Mouse (Mus musculus) left cerebral cortex, postnatal 36 days (tissue): Measurements from ENCODE around the gene Tuba1a. TPM values are rescaled to one million over a fixed set of nuclear protein-coding genes. Genes with fewer than 3 reads are reported as not detected.
"Not testable (repeated sequence)": the region's sequence is repeated elsewhere in the genome, so short reads cannot be mapped to it uniquely, and the experiment has no call there.

Experiments
- DNase-seq, 2 experiments: peaks; one replicate each; pipeline ENCODE4 v3.0.0; 2021 to 2022; ENCODE audit warnings: low spot score in 2 of 2, mixed read lengths in 1 of 2
- intact Hi-C: fragments of 180-260 bp; cut with DNase I; formaldehyde crosslinking; loops from one replicate; pipeline ENCODE4 v1.15.1; 2025
- total RNA-seq, 2 experiments: library from RNA; stranded (reverse); gene quantifications; 2 replicates each; pipeline ENCODE4 v1.2.3; 2021

Gene Tuba1a
- total RNA-seq, 2 experiments from 2014 or later = 932 to 1,107 TPM

- intact Hi-C loops = no loop called here
- DNase-seq = no peak
These were observed 6.0 kb upstream of the Tuba1a start for GRCm38 (mm10) chr15:98959531-98959930.

GRCm38 (mm10) chr15:98958901-98959420 lies 5.5 kb upstream of the Tuba1a start:
- intact Hi-C loops = no loop called here
- no peak for DNase-seq

GRCm38 (mm10) chr15:98957475-98957874 lies 4.0 kb upstream of the Tuba1a start:
- intact Hi-C loops = no loop called here
- no peak for DNase-seq

GRCm38 (mm10) chr15:98956000-98956399 lies 2.5 kb upstream of the Tuba1a start:
- intact Hi-C loops = loop anchor here (2.0 kb wide), 1 partner anchor 13 kb away; no protein-coding TSS in a partner anchor
- no peak for DNase-seq

- intact Hi-C loops = loop anchor here (2.0 kb wide), 1 partner anchor 13 kb away; no protein-coding TSS in a partner anchor
- DNase-seq = no peak
These were observed 1.8 kb upstream of the Tuba1a start for GRCm38 (mm10) chr15:98955324-98955723.

GRCm38 (mm10) chr15:98954425-98955253 lies 1.1 kb upstream of the Tuba1a start:
- intact Hi-C loops = loop anchor here (2.0 kb wide), 1 partner anchor 14 kb away; no protein-coding TSS in a partner anchor
- DNase-seq = peak; percentile 58 to 63

GRCm38 (mm10) chr15:98952751-98953400 lies 627 bp downstream of the Tuba1a start:
- intact Hi-C loops = loop anchor here (1.0 to 2.0 kb wide), 2 partner anchors 18 to 40 kb away; partner anchors contain the start of gene Tuba1b
- DNase-seq = no peak

GRCm38 (mm10) chr15:98952063-98952455 lies 1.4 kb downstream of the Tuba1a start:
- no peak for DNase-seq
- intact Hi-C loops = loop anchor here (2.0 kb wide), 1 partner anchor 17 kb away; the partner anchor contains the start of gene Tuba1b

- intact Hi-C loops = loop anchor here (2.0 kb wide), 1 partner anchor 17 kb away; the partner anchor contains the start of gene Tuba1b
- not testable (repeated sequence) for DNase-seq
These were observed 2.1 kb downstream of the Tuba1a start for GRCm38 (mm10) chr15:98951122-98952062.

GRCm38 (mm10) chr15:98949607-98949892 lies 4.0 kb downstream of the Tuba1a start:
- no peak for DNase-seq
- intact Hi-C loops = no loop called here

- DNase-seq = no peak
- intact Hi-C loops = no loop called here
These were observed 4.5 kb downstream of the Tuba1a start for GRCm38 (mm10) chr15:98948857-98949606.

- intact Hi-C loops = no loop called here
- no peak for DNase-seq
These were observed 5.1 kb downstream of the Tuba1a start for GRCm38 (mm10) chr15:98948382-98948781.

- no peak for DNase-seq
- intact Hi-C loops = no loop called here
These were observed 5.6 kb downstream of the Tuba1a start for GRCm38 (mm10) chr15:98947884-98948283.

GRCm38 (mm10) chr15:98943133-98943532 lies 10.4 kb downstream of the Tuba1a start:
- DNase-seq = no peak
- intact Hi-C loops = no loop called here

- DNase-seq = no peak
- intact Hi-C loops = no loop called here
These were observed 11.4 kb downstream of the Tuba1a start for GRCm38 (mm10) chr15:98942081-98942480.

- intact Hi-C loops = no loop called here
These were observed 12.0 kb downstream of the Tuba1a start for GRCm38 (mm10) chr15:98941539-98941938.

GRCm38 (mm10) chr15:98940816-98941215 lies 12.7 kb downstream of the Tuba1a start:
- intact Hi-C loops = no loop called here

More at GRCm38 (mm10) chr15:98941539-98941938, 12.0 kb downstream of the Tuba1a start:
- no peak for DNase-seq

GRCm38 (mm10) chr15:98934217-98934839 lies 19.2 kb downstream of the Tuba1a start, which contains the start of gene Tuba1b:
Gene Tuba1b (minus strand): TSS chr15:98934565.
- intact Hi-C loops = loop anchor here (1.0 to 5.0 kb wide), 3 partner anchors 18 to 62 kb away; partner anchors contain the start of genes Gm49450, Kmt2d and Tuba1a
- peak; percentile 91 to 97 for DNase-seq

More at GRCm38 (mm10) chr15:98940816-98941215, 12.7 kb downstream of the Tuba1a start:
- DNase-seq = no peak
